Mouse (Mus musculus): Measurements from ENCODE around the gene Ric8b. TPM values are rescaled to one million over a fixed set of nuclear protein-coding genes. Genes with fewer than 3 reads are reported as not detected.

Ric8b gene
- polyA plus RNA-seq (2014; fragmentation: Illumina TruSeq; extraction: RNeasy Lipid Tissue Mini Kit (QIAGEN cat#74804); ENCODE audit: low read depth, low replicate concordance): 58.1 TPM

DNA sequence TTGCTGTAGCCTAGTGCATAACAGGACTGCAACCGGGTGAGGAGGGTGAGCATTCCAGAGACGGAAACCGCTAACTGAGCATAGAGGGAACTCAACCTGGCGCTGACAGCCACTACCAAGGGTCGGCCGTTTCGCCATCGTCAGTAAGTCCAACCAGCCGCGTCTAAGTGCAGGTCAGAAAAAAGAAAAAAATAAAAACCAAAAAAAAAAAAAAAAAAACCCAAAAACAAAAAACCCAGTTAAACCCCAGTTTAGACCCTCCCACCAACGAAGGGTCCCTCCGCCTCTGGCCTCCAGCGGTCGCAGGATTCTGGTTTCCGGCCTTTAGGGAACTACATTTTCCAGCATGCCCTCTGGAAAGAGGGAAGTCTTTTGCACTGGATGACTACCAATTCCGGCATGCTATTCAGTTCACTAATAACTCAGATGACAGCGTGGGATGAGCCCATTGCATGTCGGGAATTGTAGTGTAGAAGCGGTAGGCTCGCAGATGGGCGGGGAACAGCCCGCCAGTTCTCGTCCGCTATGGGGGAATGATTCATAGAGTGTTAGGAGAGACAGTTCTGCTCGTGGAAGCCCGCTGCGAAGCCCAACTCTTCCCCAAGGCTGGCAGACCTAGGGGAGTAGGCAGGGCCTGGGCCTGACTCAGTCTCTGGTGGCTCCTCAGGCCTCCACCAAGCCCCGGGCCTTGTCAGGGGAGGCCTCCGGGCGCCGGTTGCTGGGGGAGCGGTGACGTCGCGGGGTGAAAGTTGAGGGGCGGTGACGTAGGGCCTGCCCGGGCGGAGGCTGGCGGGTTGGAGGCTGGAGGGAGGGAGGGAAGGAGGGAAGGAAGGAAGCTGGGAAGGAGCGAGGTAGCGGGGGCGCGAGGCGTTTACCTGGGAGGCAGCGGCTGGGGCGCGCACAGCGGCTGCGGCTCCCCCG is at the start of gene Ric8b:
TSS of gene Ric8b (plus strand) at position 807 of the 921 bp plus-strand sequence.

Other genes starting within 250 kb of the Ric8b start
- gene Rfx4, start 161.6 kb upstream of the Ric8b start, polyA plus RNA-seq (2014; fragmentation: Illumina TruSeq; extraction: RNeasy Lipid Tissue Mini Kit (QIAGEN cat#74804); ENCODE audit: low read depth, low replicate concordance): not detected
- 0.64 TPM for gene Fhl4, start 184.9 kb downstream of the Ric8b start, polyA plus RNA-seq (2014; fragmentation: Illumina TruSeq; extraction: RNeasy Lipid Tissue Mini Kit (QIAGEN cat#74804); ENCODE audit: low read depth, low replicate concordance)
- gene Tmem263, start 185.0 kb downstream of the Ric8b start, polyA plus RNA-seq (2014; fragmentation: Illumina TruSeq; extraction: RNeasy Lipid Tissue Mini Kit (QIAGEN cat#74804); ENCODE audit: low read depth, low replicate concordance): 52.4 TPM
- 28.6 TPM for gene Mterf2, start 210.4 kb downstream of the Ric8b start, polyA plus RNA-seq (2014; fragmentation: Illumina TruSeq; extraction: RNeasy Lipid Tissue Mini Kit (QIAGEN cat#74804); ENCODE audit: low read depth, low replicate concordance)

Measured in adrenal gland, adult 10 weeks (tissue).